Mouse (Mus musculus) left cerebral cortex, adult 11 months (tissue): ENCODE measurements around the gene Gm4871.
"Not testable (repeated sequence)": the region's sequence is repeated elsewhere in the genome, so short reads cannot be mapped to it uniquely, and the experiment has no call there.

ENCODE experiments used
- DNase-seq: peaks from one replicate; pipeline ENCODE4 v3.0.0; 2022; ENCODE audit warnings: low spot score

Gm4871 gene

GRCm38 (mm10) chr5:145032391-145032790 lies at the start of gene Gm4871:
Gm4871 (minus strand) TSS chr5:145032754.
- DNase-seq = not testable (repeated sequence)

- no peak for DNase-seq
Measured at GRCm38 (mm10) chr5:145081866-145082613, 49.5 kb upstream of the Gm4871 start.

- no peak for DNase-seq
Measured at GRCm38 (mm10) chr5:145075081-145075480, 42.5 kb upstream of the Gm4871 start.

GRCm38 (mm10) chr5:145071342-145071741 lies 38.8 kb upstream of the Gm4871 start:
- no peak for DNase-seq

GRCm38 (mm10) chr5:145069707-145070106 lies 37.2 kb upstream of the Gm4871 start:
- no peak for DNase-seq

GRCm38 (mm10) chr5:145068863-145069262 lies 36.3 kb upstream of the Gm4871 start:
- DNase-seq = no peak

- no peak for DNase-seq
Measured at GRCm38 (mm10) chr5:145064765-145065340, 32.3 kb upstream of the Gm4871 start.

GRCm38 (mm10) chr5:145059524-145059923 lies 27.0 kb upstream of the Gm4871 start:
- no peak for DNase-seq

GRCm38 (mm10) chr5:145058722-145059121 lies 26.2 kb upstream of the Gm4871 start:
- DNase-seq = no peak

- DNase-seq = no peak
Measured at GRCm38 (mm10) chr5:145057907-145058306, 25.4 kb upstream of the Gm4871 start.

GRCm38 (mm10) chr5:145054187-145054586 lies 21.6 kb upstream of the Gm4871 start:
- not testable (repeated sequence) for DNase-seq

- DNase-seq = not testable (repeated sequence)
Measured at GRCm38 (mm10) chr5:145042690-145043089, 10.1 kb upstream of the Gm4871 start, which contains the start of gene 1700018F24Rik. 1700018F24Rik (plus strand) TSS chr5:145042990.

GRCm38 (mm10) chr5:145041628-145042027 lies 9.1 kb upstream of the Gm4871 start:
- DNase-seq = no peak

- not testable (repeated sequence) for DNase-seq
Measured at GRCm38 (mm10) chr5:145030476-145030875, 2.1 kb downstream of the Gm4871 start.

GRCm38 (mm10) chr5:145020712-145021111 lies 11.8 kb downstream of the Gm4871 start:
- DNase-seq = not testable (repeated sequence)

- not testable (repeated sequence) for DNase-seq
Measured at GRCm38 (mm10) chr5:145020254-145020653, 12.3 kb downstream of the Gm4871 start.

GRCm38 (mm10) chr5:145016761-145017160 lies 15.8 kb downstream of the Gm4871 start:
- not testable (repeated sequence) for DNase-seq

- no peak for DNase-seq
Measured at GRCm38 (mm10) chr5:145014278-145014677, 18.3 kb downstream of the Gm4871 start.

- no peak for DNase-seq
Measured at GRCm38 (mm10) chr5:145008878-145009659, 23.5 kb downstream of the Gm4871 start.

GRCm38 (mm10) chr5:145005596-145005995 lies 27.0 kb downstream of the Gm4871 start:
- DNase-seq = no peak

- DNase-seq = no peak
Measured at GRCm38 (mm10) chr5:145004495-145004894, 28.1 kb downstream of the Gm4871 start.

- DNase-seq = no peak
Measured at GRCm38 (mm10) chr5:145003362-145003761, 29.2 kb downstream of the Gm4871 start.

- DNase-seq = no peak
Measured at GRCm38 (mm10) chr5:144998491-144998890, 34.1 kb downstream of the Gm4871 start.
